Mouse (Mus musculus) naive thymus-derived CD4-positive, alpha-beta T cell, adult 5 months (primary cell): ENCODE results near the gene Ceacam1. TPM values are rescaled to one million over a fixed set of nuclear protein-coding genes. Genes with fewer than 3 reads are reported as not detected.

ENCODE experiments used
- polyA plus RNA-seq: library from polyadenylated mRNA; unstranded; fragments of 100-300 nt; shearing (Covaris generic); gene quantifications from one replicate; pipeline ENCODE4 v1.2.1, GENCODE M21; 2017

Ceacam1 gene
- polyA plus RNA-seq, result 0.40 TPM

DNA sequence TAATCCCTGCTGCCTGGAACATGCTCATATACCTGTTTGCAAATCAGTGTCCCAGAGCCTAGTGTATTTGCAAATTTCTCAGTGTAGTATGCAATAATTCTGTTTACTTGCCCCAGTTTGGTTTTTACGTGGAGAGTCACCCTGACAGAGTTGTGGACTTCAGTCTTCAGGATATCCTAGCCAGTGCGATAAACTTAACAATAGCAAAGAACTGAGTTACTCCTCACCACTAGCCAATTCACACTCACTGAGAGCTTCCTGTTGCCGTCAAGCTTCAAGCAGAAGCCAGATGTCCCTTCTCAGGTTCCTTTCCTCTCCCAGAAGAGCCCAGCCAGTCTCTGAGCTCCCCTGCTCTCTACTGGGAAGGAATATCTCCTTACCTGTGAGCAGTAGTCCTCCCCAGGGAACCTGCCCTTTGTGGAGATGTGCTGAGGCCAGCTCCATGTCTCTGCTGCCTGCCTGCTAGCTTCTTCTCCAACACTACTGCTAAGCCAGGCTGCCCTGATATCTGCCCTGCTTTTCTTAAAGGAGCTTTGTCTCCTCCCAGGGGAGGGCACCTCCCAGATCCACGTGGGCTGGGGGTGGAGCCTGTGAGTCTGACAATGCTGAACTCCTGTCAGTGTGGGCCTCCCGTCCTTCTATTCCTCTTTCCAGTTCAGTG lies at the start of gene Ceacam1:
Gene Ceacam1, minus strand, starts transcription at position 513 of the 661 bp plus-strand sequence.

DNA sequence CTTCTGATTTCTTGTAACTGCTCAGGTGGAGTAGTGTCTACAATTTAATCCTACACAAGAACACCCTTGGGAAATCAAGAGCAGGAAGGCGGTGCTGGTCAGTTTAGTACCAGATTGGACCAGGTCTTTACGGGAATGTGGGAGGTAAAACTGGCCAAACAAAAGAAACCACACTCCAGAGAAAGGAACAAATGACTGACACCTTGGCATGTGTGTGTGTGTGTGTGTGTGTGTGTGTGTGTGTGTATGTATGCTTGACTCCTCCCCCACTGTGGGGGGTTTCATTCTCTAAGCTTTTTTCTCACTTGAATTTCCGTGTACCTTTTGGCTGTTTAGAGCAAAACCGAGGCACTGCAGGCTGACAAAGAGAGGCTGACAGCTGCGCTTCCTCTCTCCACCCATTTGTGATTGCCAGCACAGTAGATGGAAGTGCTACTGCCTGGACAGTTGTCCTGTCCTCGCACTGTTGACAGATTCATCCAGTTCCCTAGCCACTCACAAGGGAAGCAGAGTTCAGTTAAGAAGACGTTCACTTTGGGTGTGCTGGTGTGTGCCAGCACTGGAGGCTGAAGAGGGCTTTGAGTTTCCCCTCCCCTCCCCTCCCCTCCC lies 64.5 kb downstream of the Ceacam1 start, which contains the start of gene Cxcl17:
Gene Cxcl17, minus strand, starts transcription at position 54 of the 609 bp plus-strand sequence.

Other genes starting within 250 kb of the Ceacam1 start
- gene Gsk3a, start 239.8 kb downstream of the Ceacam1 start, polyA plus RNA-seq, result 90.3 TPM
- gene Erf, start 226.8 kb downstream of the Ceacam1 start, polyA plus RNA-seq, result 7.3 TPM
- gene Cic, start 209.9 kb downstream of the Ceacam1 start, polyA plus RNA-seq, result 43.5 TPM
- gene Pafah1b3, start 179.6 kb downstream of the Ceacam1 start, polyA plus RNA-seq, result 9.6 TPM
- gene Prr19, start 176.2 kb downstream of the Ceacam1 start, polyA plus RNA-seq, result not detected
- not detected for gene Tmem145, start 171.5 kb downstream of the Ceacam1 start, polyA plus RNA-seq
- not detected for gene Megf8, start 160.4 kb downstream of the Ceacam1 start, polyA plus RNA-seq
- gene Cnfn, start 107.9 kb downstream of the Ceacam1 start, polyA plus RNA-seq, result not detected
- gene Lipe, start 78.9 kb downstream of the Ceacam1 start, polyA plus RNA-seq, result 9.5 TPM
- gene Cxcl17, start 64.7 kb downstream of the Ceacam1 start, polyA plus RNA-seq, result not detected
- gene Ceacam2, start 62.3 kb upstream of the Ceacam1 start, polyA plus RNA-seq, result not detected
- gene Erich4, start 138.3 kb upstream of the Ceacam1 start, polyA plus RNA-seq, result not detected
- 91.4 TPM for gene Dmac2, start 141.8 kb upstream of the Ceacam1 start, polyA plus RNA-seq
- 0.49 TPM for gene B3gnt8, start 149.1 kb upstream of the Ceacam1 start, polyA plus RNA-seq
- 36.7 TPM for gene Bckdha, start 181.4 kb upstream of the Ceacam1 start, polyA plus RNA-seq
- 64.7 TPM for gene Exosc5, start 181.6 kb upstream of the Ceacam1 start, polyA plus RNA-seq
- gene Tmem91, start 197.6 kb upstream of the Ceacam1 start, polyA plus RNA-seq, result 2.7 TPM
- 23.7 TPM for gene B9d2, start 203.2 kb upstream of the Ceacam1 start, polyA plus RNA-seq
- gene Tgfb1, start 209.4 kb upstream of the Ceacam1 start, polyA plus RNA-seq, result 114 TPM
- gene Ccdc97, start 241.5 kb upstream of the Ceacam1 start, polyA plus RNA-seq, result 52.1 TPM